Mouse (Mus musculus) forebrain, embryonic 14.5 days (tissue): Measurements from ENCODE around the gene Gabarap. TPM values are rescaled to one million over a fixed set of nuclear protein-coding genes. Genes with fewer than 3 reads are reported as not detected.
A peak's percentile ranks its signal among the peaks of the same experiment; 100 is the strongest.

Experiments used
- ATAC-seq: fragments of 200-750 bp; cut with Nextera tagmentation; 2 replicates; pipeline ENCODE4 v1.8.0; 2017; ENCODE audit warnings: mild to moderate bottlenecking, moderate library complexity
- DNase-seq: peaks from one replicate; pipeline ENCODE4 v3.0.0-alpha.2; 2015; ENCODE audit warnings: low spot score
- H3K27ac ChIP-seq: fragments of 300-500 bp; sonication (generic); 2 replicates; pipeline ENCODE4 v1.5.1; 2014; ENCODE audit warnings: low read depth, mild to moderate bottlenecking, control low read depth, low read length, moderate library complexity
- H3K27me3 ChIP-seq: fragments of 300-500 bp; sonication (generic); replicated peaks from 2 replicates; pipeline ENCODE4 v1.6.1; 2014; ENCODE audit warnings: low read length, control low read depth, mixed read lengths; ENCODE audit not compliant: control insufficient read depth, insufficient read depth
- H3K36me3 ChIP-seq: fragments of 300-500 bp; sonication (generic); 2 replicates; pipeline ENCODE4 v1.6.1; 2014; ENCODE audit warnings: low read length, control low read depth; ENCODE audit not compliant: control insufficient read depth, insufficient read depth
- H3K4me1 ChIP-seq: fragments of 300-500 bp; sonication (generic); 2 replicates; pipeline ENCODE4 v1.6.1; 2014; ENCODE audit warnings: antibody characterized with exemption, low read length, control low read depth; ENCODE audit not compliant: control insufficient read depth, insufficient read depth
- H3K4me2 ChIP-seq: fragments of 300-500 bp; sonication (generic); 2 replicates; pipeline ENCODE4 v1.6.1; 2014; ENCODE audit warnings: mild to moderate bottlenecking, control low read depth, low read length
- H3K4me3 ChIP-seq: fragments of 300-500 bp; sonication (generic); 2 replicates; pipeline ENCODE4 v1.5.1; 2014; ENCODE audit warnings: low read depth, low read length, control low read depth
- H3K9ac ChIP-seq: fragments of 300-500 bp; sonication (generic); 2 replicates; pipeline ENCODE4 v1.6.1; 2014; ENCODE audit warnings: mild to moderate bottlenecking, low read length, control low read depth, moderate library complexity
- H3K9me3 ChIP-seq: fragments of 300-500 bp; sonication (generic); replicated peaks from 2 replicates; pipeline ENCODE4 v1.6.1; 2016; ENCODE audit warnings: low read length, control low read depth, mixed read lengths; ENCODE audit not compliant: control insufficient read depth
- WGBS: fragments of 180-500 bp; shearing (Covaris S2); extraction: QIAGEN DNeasy Blood & Tissue Kit; methylation state at CpG from one replicate; pipeline ENCODE4 v1.1.7; 2014; 5-methylcytosine and 5-hydroxymethylcytosine counted together
- polyA plus RNA-seq: library from polyadenylated mRNA; unstranded; fragments of >200 nt; fragmentation: Nextera tagmentation; extraction: Ambion mirVana; gene quantifications from 2 replicates; pipeline ENCODE4 v1.2.1, GENCODE M21; 2014

The Gabarap gene
- polyA plus RNA-seq, 1 experiment from 2014 or later = 779 TPM

DNA sequence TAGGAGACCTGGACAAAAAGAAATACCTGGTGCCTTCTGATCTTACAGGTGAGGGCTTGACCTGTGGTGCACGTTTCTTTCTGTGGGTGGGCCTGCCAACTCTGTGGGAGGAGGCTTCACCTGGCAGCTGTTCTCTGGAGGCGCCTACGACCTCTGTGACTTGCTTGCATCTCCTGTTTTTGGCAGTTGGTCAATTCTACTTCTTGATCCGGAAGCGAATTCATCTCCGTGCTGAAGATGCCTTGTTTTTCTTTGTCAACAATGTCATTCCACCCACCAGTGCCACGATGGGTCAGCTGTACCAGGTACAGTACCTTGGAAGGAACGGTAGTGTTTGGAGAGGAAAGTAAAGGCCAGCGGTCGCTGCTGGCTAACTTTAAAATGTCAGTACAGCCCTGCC, 1.5 kb downstream of the Gabarap start:
- DNase-seq (no peak), ATAC-seq (no peak)
- Histone ChIP-seq H3K27me3 (no peaks in the 10 kb centered on the region), H3K4me2 (peak overlapping the region; percentile 50), H3K9me3 (no peaks in the 10 kb centered on the region), H3K9ac (peak overlapping the region; percentile 92), H3K4me1 (peaks cover 11% of the 10 kb centered on the region), H3K4me3 (peak overlapping the region; percentile 77), H3K36me3 (peaks cover 47% of the 10 kb centered on the region), H3K27ac (no peak overlapping the region)
- WGBS = 84% methylated on average over 10 of the region's 10 CpGs

DNA sequence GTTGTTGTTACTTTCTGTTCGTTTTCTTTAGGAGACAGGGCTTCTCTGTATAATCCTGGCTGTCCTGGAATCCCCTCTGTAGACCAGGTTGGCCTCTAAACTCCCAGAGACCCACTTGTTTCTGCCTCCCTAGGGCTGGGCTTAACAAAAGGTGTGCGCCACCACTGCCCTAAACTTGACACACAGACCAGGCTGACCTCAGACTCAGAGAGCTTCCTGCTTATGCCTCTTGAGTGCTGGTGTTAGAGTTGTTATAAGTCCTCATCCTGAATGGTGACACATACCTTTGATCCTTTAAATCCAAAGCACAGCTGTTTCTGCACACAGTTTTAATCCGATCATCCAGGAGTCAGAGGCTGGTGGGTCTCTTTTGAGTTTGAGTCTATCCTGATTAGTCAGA, 2.0 kb downstream of the Gabarap start:
- 0 out of 2 replicates have a peak overlapping the region, but pooled peaks have one; percentile 21 for H3K9ac ChIP-seq

DNA sequence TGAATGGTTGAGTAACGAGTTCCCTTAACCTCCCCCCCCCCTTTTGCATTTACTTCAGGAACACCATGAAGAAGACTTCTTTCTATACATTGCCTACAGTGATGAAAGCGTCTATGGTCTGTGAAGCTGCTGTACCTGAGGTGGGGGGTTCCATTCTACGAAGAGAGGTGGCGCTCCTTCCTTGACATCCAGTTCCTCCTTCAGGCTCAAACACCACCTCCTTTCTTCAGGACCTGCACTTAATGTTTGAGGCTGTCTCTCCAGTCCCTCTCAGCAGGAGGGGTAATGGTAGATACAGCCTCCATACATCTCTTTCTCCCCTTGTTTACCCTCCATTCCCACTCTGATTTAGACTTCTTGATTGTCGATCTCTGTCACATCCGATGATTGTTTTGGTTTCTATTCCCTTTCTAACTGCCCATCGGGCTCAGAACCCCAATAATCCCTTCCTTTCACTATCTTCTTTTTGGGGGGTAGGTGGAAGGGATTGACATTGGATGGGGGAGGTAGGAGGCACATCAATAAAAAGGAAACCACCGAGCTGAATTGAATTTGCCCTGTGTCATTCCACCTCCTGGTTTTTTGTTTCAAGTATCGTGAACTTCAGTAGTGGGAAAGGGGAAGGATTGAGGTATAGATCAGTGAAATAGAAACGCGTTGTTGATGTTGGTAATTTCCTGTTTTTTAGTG, 3.6 kb downstream of the Gabarap start:
- Histone ChIP-seq H3K4me1 (peaks cover 14% of the 10 kb centered on the region), H3K27me3 (no peaks in the 10 kb centered on the region), H3K4me3 (peak overlapping the region; percentile 96; the same call in 1 of the 2 replicates), H3K4me2 (peak overlapping the region; percentile 40), H3K36me3 (peaks cover 45% of the 10 kb centered on the region), H3K9ac (no peak overlapping the region), H3K9me3 (no peaks in the 10 kb centered on the region), H3K27ac (no peak overlapping the region)
- DNase-seq (no peak), ATAC-seq (no peak)
- WGBS = 86% methylated on average over 11 of the region's 11 CpGs

More for the DNA sequence above, 2.0 kb downstream of the Gabarap start:
- peak overlapping the region; percentile 77; the same call in 1 of the 2 replicates for H3K4me3 ChIP-seq
- no peaks in the 10 kb centered on the region for H3K9me3 ChIP-seq
- H3K27ac ChIP-seq = no peak overlapping the region
- DNase-seq = no peak
- H3K36me3 ChIP-seq = peaks cover 45% of the 10 kb centered on the region
- H3K27me3 ChIP-seq = no peaks in the 10 kb centered on the region
- no peak for ATAC-seq
- WGBS = 83% methylated on average over 3 of the region's 3 CpGs
- peak overlapping the region; percentile 50 for H3K4me2 ChIP-seq
- H3K4me1 ChIP-seq = peaks cover 14% of the 10 kb centered on the region

DNA sequence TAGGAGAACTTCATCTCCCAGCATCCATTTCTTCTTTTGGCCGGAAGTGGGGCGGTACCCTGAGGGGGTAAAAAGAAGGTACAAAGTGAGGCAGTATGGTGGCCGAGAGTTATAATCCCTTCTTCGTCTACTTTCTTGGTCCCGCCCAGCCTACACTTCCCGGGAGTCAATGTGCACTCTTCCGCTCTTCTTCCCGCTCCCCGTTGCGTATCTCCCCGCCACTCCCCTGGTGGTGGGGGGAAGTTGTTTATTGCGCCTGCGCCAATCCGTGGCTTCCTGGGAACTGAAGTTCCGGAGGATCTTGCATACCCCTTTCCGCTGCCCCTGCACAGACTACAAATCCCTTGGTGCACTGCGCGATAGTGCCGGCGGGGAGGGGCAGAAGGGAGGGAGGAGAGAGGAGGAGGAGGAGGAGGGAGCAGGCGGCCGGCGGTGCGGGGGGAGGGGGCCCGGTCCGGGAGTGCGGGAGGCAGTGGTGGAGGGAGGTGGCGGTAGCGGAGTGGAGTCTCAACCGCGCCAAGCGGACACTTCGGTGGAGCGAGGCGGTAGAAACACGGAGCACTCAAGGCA, 4.5 kb downstream of the Gabarap start, which contains the start of gene Phf23:
TSS of gene Phf23 (plus strand) at position 387 of the 570 bp plus-strand sequence.
- Histone ChIP-seq H3K4me1 (peaks cover 18% of the 10 kb centered on the region), H3K4me3 (peak within 1 kb of the TSS; percentile 96), H3K4me2 (peak within 1 kb of the TSS; percentile 61), H3K27me3 (no peaks in the 10 kb centered on the region), H3K27ac (peak within 1 kb of the TSS; percentile 95), H3K9me3 (no peaks in the 10 kb centered on the region), H3K36me3 (peaks cover 43% of the 10 kb centered on the region), H3K9ac (peak within 1 kb of the TSS; percentile 91)
- DNase-seq = peak; percentile 99
- ATAC-seq = peak; percentile 83
- 1% methylated on average over 36 of the region's 36 CpGs for WGBS

DNA sequence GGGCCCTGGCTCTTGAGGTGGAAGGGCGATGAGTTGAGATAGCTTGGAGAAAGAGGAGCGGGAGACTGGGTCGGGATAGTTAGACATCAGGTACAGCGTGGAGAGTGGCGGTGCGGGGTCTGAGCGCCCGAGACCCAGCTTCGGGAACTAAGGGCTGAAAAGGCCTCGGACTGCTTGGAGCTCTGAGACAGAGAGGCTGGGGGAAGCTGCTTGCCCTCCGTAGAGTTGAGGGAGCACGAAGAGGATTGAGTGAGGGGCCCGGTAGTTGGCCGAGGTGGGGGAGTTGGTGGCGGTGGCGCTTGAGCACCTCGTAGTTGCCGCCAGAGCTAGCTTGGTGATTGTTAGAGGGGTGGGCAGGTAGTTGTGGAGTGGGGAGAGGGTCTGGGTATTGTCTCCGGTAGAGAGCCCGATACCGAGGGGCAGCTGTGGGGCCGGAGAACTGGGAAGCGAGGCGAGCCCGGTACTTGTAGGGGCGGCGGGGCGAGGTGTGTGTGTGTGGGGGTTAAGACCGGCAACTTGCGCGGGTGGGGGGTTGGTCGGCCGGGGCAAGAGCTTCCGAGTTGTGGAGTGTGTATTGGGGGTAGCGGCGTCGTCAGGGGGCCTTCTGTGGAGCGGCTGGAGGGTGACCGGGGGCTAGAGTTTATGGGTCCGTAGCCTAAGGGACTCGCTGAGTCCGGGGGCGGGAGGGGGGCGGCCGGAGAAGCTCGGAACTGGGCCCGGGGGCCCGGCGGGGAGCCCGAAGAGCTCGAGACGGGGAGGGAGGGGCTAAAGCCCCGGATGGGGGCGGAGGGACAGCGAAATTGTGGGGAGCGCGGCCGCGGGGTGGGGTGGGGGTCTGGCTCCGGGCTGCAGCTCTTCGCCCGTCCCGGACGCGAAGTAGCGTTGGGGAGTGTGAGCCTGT, 5.5 kb downstream of the Gabarap start:
- WGBS = under 1% methylated on average over 64 of the region's 66 CpGs
- Histone ChIP-seq H3K27ac (peak overlapping the region; percentile 95), H3K9ac (peak overlapping the region; percentile 91), H3K4me2 (peak overlapping the region; percentile 61), H3K36me3 (peaks cover 43% of the 10 kb centered on the region), H3K27me3 (no peaks in the 10 kb centered on the region), H3K9me3 (no peaks in the 10 kb centered on the region), H3K4me1 (peaks cover 21% of the 10 kb centered on the region), H3K4me3 (peak overlapping the region; percentile 96)
- DNase-seq (peak; percentile 53), ATAC-seq (peak; percentile 0; the same call in 1 of the 2 replicates)

DNA sequence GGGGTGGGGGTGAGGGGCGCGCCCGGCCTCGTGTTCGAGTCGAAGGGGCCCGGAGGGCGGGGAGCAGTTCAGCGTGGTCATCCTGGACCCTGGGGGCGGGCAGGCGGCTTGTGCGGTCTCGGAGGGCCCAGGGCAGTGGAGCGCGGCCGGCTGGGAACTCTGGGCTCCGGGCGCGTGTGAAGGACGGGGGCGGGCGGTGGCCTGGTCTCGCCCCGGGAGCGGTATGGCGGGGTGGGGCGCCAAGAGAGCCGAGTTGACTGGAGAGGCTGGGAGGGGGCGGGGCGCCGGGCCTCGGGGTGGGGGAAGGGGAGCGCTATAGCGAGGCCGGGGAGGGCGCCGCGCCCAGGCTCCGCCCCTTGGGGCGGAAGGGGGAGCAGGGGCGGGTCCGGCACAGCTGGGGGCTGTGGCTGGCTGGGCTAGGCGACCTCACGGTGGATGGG, 6.1 kb downstream of the Gabarap start:
- peak overlapping the region; percentile 96 for H3K4me3 ChIP-seq
- peaks cover 28% of the 10 kb centered on the region for H3K4me1 ChIP-seq
- peak overlapping the region; percentile 95 for H3K27ac ChIP-seq
- H3K27me3 ChIP-seq = no peaks in the 10 kb centered on the region
- H3K36me3 ChIP-seq = peaks cover 43% of the 10 kb centered on the region
- H3K9me3 ChIP-seq = no peaks in the 10 kb centered on the region
- peak overlapping the region; percentile 61 for H3K4me2 ChIP-seq
- DNase-seq (peak; percentile 79), ATAC-seq (peak; percentile 18)
- peak overlapping the region; percentile 91 for H3K9ac ChIP-seq
- under 1% methylated on average over 33 of the region's 44 CpGs for WGBS

DNA sequence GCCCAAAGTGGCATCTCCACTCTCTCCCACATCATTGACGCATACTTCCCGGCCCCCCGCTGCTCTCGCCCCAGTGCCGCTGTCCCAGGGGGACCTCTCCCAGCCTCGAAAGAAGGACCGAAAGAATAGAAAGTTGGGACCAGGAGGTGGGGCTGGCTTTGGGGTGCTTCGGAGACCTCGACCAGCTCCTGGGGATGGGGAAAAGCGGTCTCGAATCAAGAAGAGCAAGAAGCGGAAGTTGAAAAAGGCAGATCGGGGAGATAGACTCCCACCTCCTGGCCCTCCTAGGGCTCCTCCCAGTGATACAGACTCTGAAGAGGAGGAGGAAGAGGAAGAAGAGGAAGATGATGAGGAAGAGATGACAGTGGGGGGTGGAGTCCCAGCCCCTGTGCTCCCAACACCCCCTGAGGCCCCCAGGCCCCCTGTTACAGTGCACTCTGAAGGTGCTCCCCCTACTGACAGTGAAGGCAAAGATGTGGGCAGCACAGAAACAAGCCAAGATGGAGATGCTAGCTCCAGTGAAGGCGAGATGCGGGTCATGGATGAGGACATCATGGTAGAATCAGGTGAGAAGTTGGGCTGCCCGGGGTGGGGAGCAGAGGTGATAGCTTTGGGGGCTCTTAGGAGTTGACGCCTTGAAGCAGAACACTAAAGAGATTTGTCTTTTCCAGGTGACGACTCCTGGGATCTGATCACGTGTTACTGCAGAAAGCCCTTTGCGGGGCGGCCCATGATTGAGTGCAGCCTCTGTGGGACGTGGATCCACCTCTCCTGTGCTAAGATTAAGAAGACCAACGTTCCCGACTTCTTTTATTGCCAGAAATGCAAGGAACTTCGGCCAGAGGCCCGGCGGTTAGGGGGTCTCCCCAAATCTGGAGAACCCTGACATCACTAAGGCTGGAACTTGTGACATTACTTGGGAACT, 7.9 kb downstream of the Gabarap start:
- ATAC-seq (no peak), DNase-seq (no peak)
- Histone ChIP-seq H3K4me2 (no peak overlapping the region), H3K4me1 (peaks cover 31% of the 10 kb centered on the region), H3K4me3 (0 out of 2 replicates have a peak overlapping the region, but pooled peaks have one; percentile 2), H3K36me3 (peaks cover 36% of the 10 kb centered on the region), H3K9ac (no peak overlapping the region), H3K27ac (no peak overlapping the region), H3K27me3 (no peaks in the 10 kb centered on the region), H3K9me3 (no peaks in the 10 kb centered on the region)
- WGBS = 92% methylated on average over 27 of the region's 27 CpGs

DNA sequence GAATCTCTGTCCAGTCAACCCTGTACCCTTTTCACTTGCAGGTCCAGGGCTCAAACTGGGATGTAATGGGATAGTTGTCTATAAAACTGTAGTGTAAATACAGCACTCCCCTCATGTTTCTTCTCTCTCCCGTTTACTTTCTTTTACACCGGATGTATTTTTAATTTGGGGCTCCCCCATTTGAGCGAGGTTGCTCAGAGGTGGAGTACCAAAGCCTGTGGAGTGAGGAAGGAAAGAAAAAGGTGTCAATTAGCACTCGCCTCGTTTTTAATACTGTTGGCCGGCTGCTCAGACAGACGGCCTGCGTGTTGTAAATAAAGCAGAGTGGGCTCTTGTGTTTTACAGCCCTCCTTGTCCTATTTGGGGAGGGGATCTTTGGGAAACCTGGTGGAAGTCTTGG, 8.7 kb downstream of the Gabarap start:
- Histone ChIP-seq H3K4me3 (0 out of 2 replicates have a peak overlapping the region, but pooled peaks have one; percentile 66), H3K9me3 (no peaks in the 10 kb centered on the region), H3K27me3 (no peaks in the 10 kb centered on the region), H3K27ac (no peak overlapping the region), H3K4me1 (peaks cover 31% of the 10 kb centered on the region), H3K9ac (no peak overlapping the region), H3K4me2 (no peak overlapping the region), H3K36me3 (peaks cover 31% of the 10 kb centered on the region)
- DNase-seq (no peak), ATAC-seq (no peak)
- WGBS = 78% methylated on average over 8 of the region's 8 CpGs
